Mouse (Mus musculus) forebrain, embryonic 16.5 days (tissue): ENCODE measurements around the gene Uggt2. TPM values are rescaled to one million over a fixed set of nuclear protein-coding genes. Genes with fewer than 3 reads are reported as not detected.
A peak's percentile ranks its signal among the peaks of the same experiment; 100 is the strongest.
"Not testable (repeated sequence)": the region's sequence is repeated elsewhere in the genome, so short reads cannot be mapped to it uniquely, and the experiment has no call there.

Experiments
- ATAC-seq: fragments of 200-750 bp; cut with Nextera tagmentation; 2 replicates; pipeline ENCODE4 v1.8.0; 2017; ENCODE audit warnings: mild to moderate bottlenecking, moderate library complexity
- H3K27ac ChIP-seq: fragments of 300-500 bp; sonication (generic); 2 replicates; pipeline ENCODE4 v1.5.1; 2014; ENCODE audit warnings: low read length, control low read depth
- H3K27me3 ChIP-seq: fragments of 300-500 bp; sonication (generic); replicated peaks from 2 replicates; pipeline ENCODE4 v1.6.1; 2014; ENCODE audit warnings: low read length; ENCODE audit not compliant: control insufficient read depth, insufficient read depth
- H3K36me3 ChIP-seq: fragments of 300-500 bp; sonication (generic); 2 replicates; pipeline ENCODE4 v1.6.1; 2014; ENCODE audit not compliant: control insufficient read depth, insufficient read depth
- H3K4me1 ChIP-seq: fragments of 300-500 bp; sonication (generic); replicated peaks from 2 replicates; pipeline ENCODE4 v1.6.1; 2014; ENCODE audit warnings: low read length; ENCODE audit not compliant: control insufficient read depth, insufficient read depth
- H3K4me2 ChIP-seq: fragments of 300-500 bp; sonication (generic); 2 replicates; pipeline ENCODE4 v1.6.1; 2014; ENCODE audit warnings: mild to moderate bottlenecking, low read length, control low read depth
- H3K4me3 ChIP-seq: fragments of 300-500 bp; sonication (generic); replicated peaks from 2 replicates; pipeline ENCODE4 v1.5.1; 2014; ENCODE audit warnings: mild to moderate bottlenecking, low read length, control low read depth
- H3K9ac ChIP-seq: fragments of 300-500 bp; sonication (generic); replicated peaks from 2 replicates; pipeline ENCODE4 v1.6.1; 2014; ENCODE audit warnings: low read depth, low read length, control low read depth
- H3K9me3 ChIP-seq: fragments of 300-500 bp; sonication (generic); 2 replicates; pipeline ENCODE4 v1.6.1; 2016; ENCODE audit warnings: low read length; ENCODE audit not compliant: control insufficient read depth
- WGBS: fragments of 180-500 bp; shearing (Covaris S2); extraction: QIAGEN DNeasy Blood & Tissue Kit; methylation state at CpG from one replicate; pipeline ENCODE4 v1.1.7; 2014; 5-methylcytosine and 5-hydroxymethylcytosine counted together
- polyA plus RNA-seq: library from polyadenylated mRNA; unstranded; fragments of >200 nt; fragmentation: Nextera tagmentation; extraction: Ambion mirVana; gene quantifications from 2 replicates; pipeline ENCODE4 v1.2.1, GENCODE M21; 2015

Uggt2 gene
- polyA plus RNA-seq, 1 experiment from 2014 or later: 15.9 TPM

DNA sequence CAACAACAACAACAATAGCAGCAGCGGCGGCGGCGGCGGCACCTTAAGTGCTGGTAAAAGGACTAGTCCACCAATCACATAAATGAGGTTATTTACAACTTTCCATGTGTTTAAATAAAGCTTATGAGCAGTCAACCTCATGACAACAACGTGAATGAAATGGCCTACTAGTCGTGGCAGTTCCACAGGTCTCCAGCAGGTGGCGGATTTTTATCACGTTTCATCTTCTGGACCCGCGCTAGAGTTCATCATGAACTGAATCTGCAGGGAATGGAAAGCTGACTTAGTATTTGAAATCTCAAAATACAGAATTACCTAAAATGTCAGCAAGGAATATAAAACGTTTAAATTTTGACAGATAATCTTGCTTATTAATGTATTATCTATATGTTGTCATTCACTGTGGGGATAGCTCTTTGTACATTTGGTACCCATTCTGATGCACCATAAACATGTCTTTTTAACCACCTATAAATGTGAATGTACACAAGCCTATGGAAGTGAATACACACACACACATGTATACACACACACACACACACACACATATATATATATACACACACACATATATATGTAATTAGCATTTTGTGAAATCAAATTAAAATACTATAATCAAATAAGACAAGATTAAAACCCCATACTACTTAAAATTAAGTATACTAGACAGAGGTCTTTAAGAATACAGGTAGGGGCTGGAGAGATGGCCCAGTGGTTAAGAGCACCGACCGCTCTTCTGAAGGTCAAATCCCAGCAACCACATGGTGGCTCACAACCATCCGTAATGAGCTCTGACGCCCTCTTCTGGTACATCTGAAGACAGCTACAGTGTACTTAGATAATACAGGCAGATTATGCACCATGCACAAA lies 112.3 kb downstream of the Uggt2 start:
- Histone ChIP-seq H3K27ac (no peak overlapping the region), H3K36me3 (no peaks in the 10 kb centered on the region), H3K4me1 (no peaks in the 10 kb centered on the region), H3K4me2 (no peak overlapping the region), H3K9ac (no peak overlapping the region), H3K9me3 (no peaks in the 10 kb centered on the region), H3K4me3 (no peak overlapping the region), H3K27me3 (no peaks in the 10 kb centered on the region)
- peak; percentile 53 for ATAC-seq
- WGBS: 39% methylated on average over 16 of the region's 16 CpGs

DNA sequence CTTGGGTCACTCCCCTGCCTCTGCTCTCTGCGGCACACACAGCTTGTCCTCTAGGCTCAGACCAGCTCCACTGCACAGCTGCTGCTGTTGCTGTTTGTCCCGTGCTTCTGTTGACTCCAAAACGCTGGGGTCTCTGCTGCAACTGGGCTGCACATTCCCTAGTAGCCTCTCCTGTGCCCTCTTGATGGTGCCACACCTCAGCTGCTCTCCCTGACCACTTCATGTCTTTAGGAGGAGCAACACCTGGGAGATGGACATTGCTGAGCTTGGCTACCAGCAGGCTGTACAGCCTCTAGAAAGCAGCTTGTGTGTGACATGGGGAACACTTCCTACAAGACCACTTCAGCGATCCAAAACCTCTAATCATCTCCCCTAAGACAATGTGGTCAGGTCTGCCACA lies 115.1 kb downstream of the Uggt2 start:
- no peak overlapping the region for H3K27ac ChIP-seq
- no peaks in the 10 kb centered on the region for H3K9me3 ChIP-seq
- no peaks in the 10 kb centered on the region for H3K4me1 ChIP-seq
- no peak overlapping the region for H3K9ac ChIP-seq
- no peak overlapping the region for H3K4me2 ChIP-seq
- no peaks in the 10 kb centered on the region for H3K27me3 ChIP-seq
- no peak overlapping the region for H3K4me3 ChIP-seq
- no peak for ATAC-seq
- 81% methylated on average over 4 of the region's 4 CpGs for WGBS
- H3K36me3 ChIP-seq: peaks cover 5% of the 10 kb centered on the region; the same call in 1 of the 2 replicates

DNA sequence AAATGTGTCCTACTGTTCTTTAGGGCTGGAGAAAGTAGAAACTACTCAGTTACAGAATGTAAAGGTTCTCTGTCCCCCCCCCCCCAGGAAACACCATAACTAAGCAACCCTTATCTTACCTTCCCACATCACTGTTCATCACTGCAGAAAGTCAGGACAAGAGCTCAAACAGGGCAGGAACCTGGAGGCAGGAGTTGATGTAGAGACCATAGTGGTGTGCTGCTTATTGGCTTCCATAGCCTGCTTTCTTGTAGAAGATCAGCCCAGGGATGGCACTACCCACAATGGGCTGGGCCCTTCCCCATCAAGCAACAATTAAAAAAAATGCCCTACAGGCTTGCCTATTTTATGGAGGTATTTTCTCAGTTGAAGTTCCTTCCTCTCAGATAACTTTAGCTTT lies 115.8 kb downstream of the Uggt2 start:
- no peak for ATAC-seq
- Histone ChIP-seq H3K4me3 (no peak overlapping the region), H3K9me3 (no peaks in the 10 kb centered on the region), H3K9ac (no peak overlapping the region), H3K36me3 (peaks cover 7% of the 10 kb centered on the region), H3K4me1 (no peaks in the 10 kb centered on the region), H3K4me2 (no peak overlapping the region), H3K27ac (no peak overlapping the region), H3K27me3 (no peaks in the 10 kb centered on the region)

DNA sequence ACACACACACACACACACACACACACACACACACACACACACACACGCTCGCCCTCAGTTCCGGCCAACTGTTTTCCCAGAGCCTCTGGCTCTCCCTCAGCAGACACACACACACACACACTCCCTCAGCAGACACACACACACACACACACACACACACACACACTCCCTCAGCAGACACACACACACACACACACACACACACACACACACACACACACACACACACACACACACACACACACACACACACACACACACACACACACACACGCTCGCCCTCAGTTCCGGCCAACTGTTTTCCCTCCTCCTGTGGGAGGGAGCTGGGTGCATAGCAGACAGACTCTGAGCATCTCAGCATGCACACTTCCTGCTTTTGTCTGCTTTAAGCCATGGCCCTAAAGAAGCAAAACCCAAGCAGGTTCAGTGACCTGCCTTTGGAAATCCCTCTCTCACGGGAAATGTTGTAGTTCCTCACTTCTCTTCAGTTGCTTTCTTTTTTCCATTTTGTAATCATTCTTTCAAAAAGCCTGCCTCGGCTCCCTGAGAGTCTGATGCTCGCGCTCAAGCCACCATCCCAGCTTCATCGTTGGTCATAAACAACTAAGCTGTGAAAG lies 116.7 kb downstream of the Uggt2 start:
- not testable (repeated sequence) for H3K4me2 ChIP-seq

DNA sequence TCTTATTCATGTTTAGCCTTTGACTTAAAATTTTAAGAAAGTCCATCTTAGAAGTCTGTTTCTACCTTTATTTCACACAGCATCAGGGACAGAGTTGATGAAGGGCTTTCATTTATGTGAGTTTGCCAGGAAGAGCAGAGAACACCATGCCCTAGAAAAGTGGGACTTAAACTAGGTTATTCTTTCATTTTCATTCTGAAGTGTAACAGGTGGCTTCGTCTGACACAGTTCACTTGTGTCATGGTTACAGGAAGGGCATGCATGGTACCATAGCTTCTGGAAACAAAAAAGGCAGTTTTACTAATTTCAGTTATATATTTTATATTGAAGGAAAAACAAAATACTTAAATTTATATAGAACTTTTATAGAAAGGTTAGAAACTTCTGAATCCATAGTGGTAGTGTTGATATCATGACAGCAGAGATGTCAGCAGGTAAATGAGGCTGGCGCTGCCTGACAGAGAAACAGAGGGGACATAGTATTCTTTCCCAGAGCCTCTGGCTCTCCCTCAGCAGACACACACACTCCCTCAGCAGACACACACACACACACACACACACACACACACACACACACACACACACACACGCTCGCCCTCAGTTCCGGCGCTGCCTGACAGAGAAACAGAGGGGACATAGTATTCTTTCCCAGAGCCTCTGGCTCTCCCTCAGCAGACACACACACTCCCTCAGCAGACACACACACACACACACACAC lies 117.4 kb downstream of the Uggt2 start:
- H3K27ac ChIP-seq, ATAC-seq, H3K4me2 ChIP-seq, H3K4me1 ChIP-seq, H3K4me3 ChIP-seq, H3K27me3 ChIP-seq, H3K36me3 ChIP-seq, H3K9ac ChIP-seq, H3K9me3 ChIP-seq: not testable (repeated sequence)
- 80% methylated on average over 2 of the region's 6 CpGs for WGBS

More for the DNA sequence above, 116.7 kb downstream of the Uggt2 start:
- not testable (repeated sequence) for H3K9ac ChIP-seq, H3K9me3 ChIP-seq, H3K4me1 ChIP-seq, H3K27ac ChIP-seq, H3K4me3 ChIP-seq, ATAC-seq, H3K27me3 ChIP-seq, H3K36me3 ChIP-seq
- WGBS: 67% methylated on average over 8 of the region's 11 CpGs

DNA sequence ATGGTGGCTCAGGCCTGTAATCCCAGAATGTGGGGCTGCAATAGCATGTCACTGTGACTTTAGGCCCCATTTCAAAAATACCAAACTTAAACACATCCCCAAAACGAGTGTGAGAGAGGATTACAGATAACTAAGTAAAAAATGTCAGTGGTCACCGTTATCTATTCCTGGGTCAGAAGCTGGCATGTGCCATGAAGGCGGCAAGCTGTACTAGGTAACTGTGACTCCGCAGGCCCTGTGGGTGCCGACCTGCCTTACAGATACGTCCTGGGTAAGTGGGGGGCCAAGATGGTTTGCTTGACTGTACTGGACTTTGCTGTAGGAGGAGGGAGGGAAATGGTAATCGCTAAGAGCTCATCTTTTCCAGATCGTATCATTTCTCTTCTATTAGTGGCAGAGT lies 118.3 kb downstream of the Uggt2 start:
- Histone ChIP-seq H3K36me3 (peaks cover 10% of the 10 kb centered on the region), H3K9me3 (no peaks in the 10 kb centered on the region), H3K4me2 (no peak overlapping the region), H3K4me1 (no peaks in the 10 kb centered on the region), H3K4me3 (no peak overlapping the region), H3K9ac (no peak overlapping the region), H3K27me3 (no peaks in the 10 kb centered on the region), H3K27ac (no peak overlapping the region)
- 91% methylated on average over 8 of the region's 8 CpGs for WGBS
- ATAC-seq: no peak

DNA sequence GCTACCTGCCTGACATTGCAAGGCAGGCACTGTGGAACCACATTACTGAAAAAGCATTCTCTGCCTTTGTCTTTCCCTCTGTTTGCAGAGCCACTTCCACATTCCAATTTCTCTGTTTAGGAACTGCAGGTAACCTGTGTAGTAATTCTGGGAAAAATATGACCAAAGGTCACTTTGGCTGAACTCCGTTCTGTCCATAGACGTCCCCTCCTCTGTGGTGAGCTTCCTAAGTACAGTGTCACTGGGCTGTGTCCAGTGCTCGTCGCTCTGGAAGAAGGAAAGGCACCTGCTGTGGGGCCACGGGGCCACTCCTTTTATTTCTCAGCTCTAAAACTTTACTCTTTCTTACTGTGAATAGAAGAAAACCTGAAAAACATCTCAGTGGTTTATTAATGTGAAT lies 118.9 kb downstream of the Uggt2 start:
- no peaks in the 10 kb centered on the region for H3K4me1 ChIP-seq
- H3K27ac ChIP-seq: no peak overlapping the region
- no peak overlapping the region for H3K9ac ChIP-seq
- no peak overlapping the region for H3K4me2 ChIP-seq
- H3K27me3 ChIP-seq: no peaks in the 10 kb centered on the region
- peaks cover 10% of the 10 kb centered on the region for H3K36me3 ChIP-seq
- ATAC-seq: no peak
- WGBS: 76% methylated on average over 5 of the region's 5 CpGs
- no peak overlapping the region for H3K4me3 ChIP-seq
- H3K9me3 ChIP-seq: no peaks in the 10 kb centered on the region

DNA sequence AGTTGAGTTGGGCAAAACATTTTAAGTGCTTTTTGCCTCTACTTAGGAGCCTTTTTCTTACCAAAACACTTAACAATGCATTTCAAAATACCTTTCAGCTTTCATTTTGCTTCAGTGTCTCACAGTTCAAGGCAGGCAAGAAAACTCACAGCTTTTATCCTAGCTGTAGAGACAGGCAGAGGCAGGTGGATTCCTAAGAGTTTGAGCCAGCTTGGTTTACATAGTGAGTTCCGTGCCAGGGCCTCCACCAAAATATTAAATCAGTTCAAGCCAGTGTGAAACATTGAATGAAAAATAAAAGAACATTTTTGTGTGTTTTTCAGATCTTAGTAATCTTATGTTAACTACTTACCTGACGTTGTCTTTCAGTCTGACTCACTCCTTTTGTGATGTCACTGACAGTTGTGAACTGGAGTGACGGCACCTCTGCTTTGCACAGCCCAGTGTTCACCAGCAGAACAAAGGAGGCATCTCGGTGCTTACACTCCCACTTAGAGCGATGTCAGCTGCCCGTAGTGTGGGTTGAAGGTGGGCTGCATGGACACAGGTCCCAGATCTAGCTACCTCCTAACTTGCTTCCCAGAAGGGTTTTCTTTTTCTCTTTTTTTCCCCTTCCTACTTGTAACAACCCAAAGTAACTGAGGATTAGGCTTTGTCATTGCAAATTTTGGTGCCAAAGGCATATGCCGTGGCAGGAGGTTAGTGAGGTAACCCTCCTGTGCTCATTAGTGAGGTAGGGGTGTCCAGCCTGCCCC lies 119.5 kb downstream of the Uggt2 start:
- Histone ChIP-seq H3K4me1 (no peaks in the 10 kb centered on the region), H3K36me3 (peaks cover 10% of the 10 kb centered on the region), H3K27ac (no peak overlapping the region), H3K4me2 (no peak overlapping the region), H3K4me3 (no peak overlapping the region), H3K27me3 (no peaks in the 10 kb centered on the region), H3K9ac (no peak overlapping the region), H3K9me3 (no peaks in the 10 kb centered on the region)
- no peak for ATAC-seq
- WGBS: 63% methylated on average over 7 of the region's 7 CpGs
